Mouse (Mus musculus) intestine, embryonic 15.5 days (tissue): ENCODE results near the gene Arhgef16. TPM values are rescaled to one million over a fixed set of nuclear protein-coding genes. Genes with fewer than 3 reads are reported as not detected.

Source experiments
- ATAC-seq: fragments of 200-750 bp; cut with Nextera tagmentation; 2 replicates; pipeline ENCODE4 v1.8.0; 2017; ENCODE audit warnings: moderate TSS enrichment, moderate library complexity
- H3K27ac ChIP-seq: fragments of 300-500 bp; sonication (generic); 2 replicates; pipeline ENCODE4 v1.5.1; 2015; ENCODE audit warnings: mild to moderate bottlenecking, inconsistent platforms
- H3K27me3 ChIP-seq: fragments of 300-500 bp; sonication (generic); replicated peaks from 2 replicates; pipeline ENCODE4 v1.6.1; 2015; ENCODE audit warnings: inconsistent platforms
- H3K36me3 ChIP-seq: fragments of 300-500 bp; sonication (generic); 2 replicates; pipeline ENCODE4 v1.6.1; 2015; ENCODE audit warnings: inconsistent platforms
- H3K4me1 ChIP-seq: fragments of 300-500 bp; sonication (generic); replicated peaks from 2 replicates; pipeline ENCODE4 v1.6.1; 2015; ENCODE audit warnings: inconsistent platforms
- H3K4me2 ChIP-seq: fragments of 300-500 bp; sonication (generic); replicated peaks from 2 replicates; pipeline ENCODE4 v1.6.1; 2015; ENCODE audit warnings: mild to moderate bottlenecking, inconsistent platforms
- H3K4me3 ChIP-seq: fragments of 300-500 bp; sonication (generic); replicated peaks from 2 replicates; pipeline ENCODE4 v1.5.1; 2015; ENCODE audit warnings: inconsistent platforms
- H3K9ac ChIP-seq: fragments of 300-500 bp; sonication (generic); 2 replicates; pipeline ENCODE4 v1.6.1; 2015; ENCODE audit warnings: inconsistent platforms
- H3K9me3 ChIP-seq: fragments of 300-500 bp; sonication (generic); 2 replicates; pipeline ENCODE4 v1.6.1; 2016; ENCODE audit warnings: inconsistent platforms
- WGBS: fragments of 180-500 bp; shearing (Covaris S2); methylation state at CpG from one replicate; pipeline ENCODE4 v1.1.7; 2015; 5-methylcytosine and 5-hydroxymethylcytosine counted together
- polyA plus RNA-seq: library from polyadenylated mRNA; unstranded; fragments of >200 nt; fragmentation: Nextera tagmentation; extraction: Ambion mirVana; gene quantifications from 2 replicates; pipeline ENCODE4 v1.2.1, GENCODE M21; 2015

Gene Arhgef16
- polyA plus RNA-seq, 1 experiment from 2014 or later = 50.3 TPM

DNA sequence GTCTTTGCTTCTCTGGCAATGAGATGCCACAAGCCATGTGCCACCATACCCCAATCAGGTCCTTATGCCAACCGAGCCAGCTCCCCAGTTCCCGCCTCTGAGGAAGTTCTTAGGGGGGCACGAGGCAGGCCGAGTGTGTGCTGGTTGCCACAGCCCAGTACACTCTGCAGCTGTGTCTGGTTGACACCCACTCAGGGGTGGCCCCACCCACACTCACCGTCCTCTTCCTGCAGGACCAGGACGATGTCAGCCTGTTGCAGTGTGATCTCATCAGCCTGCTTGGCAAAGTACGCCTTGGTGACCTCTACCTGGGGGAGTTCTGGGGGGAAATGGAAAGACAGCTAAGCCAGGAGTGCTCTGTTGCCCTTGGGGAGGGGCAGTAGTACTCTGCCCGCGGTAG is 22.0 kb downstream of the Arhgef16 start:
- Histone ChIP-seq H3K4me1 (no peaks in the 10 kb centered on the region), H3K9me3 (no peaks in the 10 kb centered on the region), H3K27ac (no peak overlapping the region), H3K4me2 (no peak overlapping the region), H3K4me3 (no peak overlapping the region), H3K9ac (no peak overlapping the region), H3K36me3 (peaks cover 10% of the 10 kb centered on the region; the same call in 1 of the 2 replicates), H3K27me3 (no peaks in the 10 kb centered on the region)
- peak; percentile 21; the same call in 1 of the 2 replicates for ATAC-seq
- WGBS = 57% methylated on average over 9 of the region's 9 CpGs

DNA sequence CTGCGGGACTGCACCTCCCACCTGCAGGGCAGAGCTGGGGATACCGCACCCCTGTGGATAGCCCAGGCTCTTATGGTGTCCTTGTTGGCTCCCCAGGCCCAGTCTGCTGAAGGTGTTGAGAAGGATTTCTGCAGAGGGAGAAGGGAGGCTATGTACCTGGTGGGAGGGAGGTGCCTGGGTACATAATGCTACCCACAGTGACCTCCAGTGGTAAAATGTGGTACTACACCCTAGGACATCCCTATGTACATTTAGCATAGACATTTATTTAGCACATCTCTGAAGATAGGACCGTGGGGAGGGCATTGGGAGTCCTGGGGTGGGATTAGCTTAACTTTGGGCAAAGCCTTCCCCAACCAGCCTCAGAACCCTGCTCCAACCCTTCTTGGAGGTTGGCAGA is 28.5 kb downstream of the Arhgef16 start:
- ATAC-seq = 0 out of 2 replicates have a peak, but pooled peaks have one; percentile 19
- H3K4me2 ChIP-seq = no peak overlapping the region
- 0 out of 2 replicates have a peak, but pooled peaks cover 8% of the 10 kb centered on the region for H3K4me1 ChIP-seq
- H3K9me3 ChIP-seq = no peaks in the 10 kb centered on the region
- H3K9ac ChIP-seq = no peak overlapping the region
- H3K27me3 ChIP-seq = no peaks in the 10 kb centered on the region
- H3K27ac ChIP-seq = no peak overlapping the region
- WGBS = 55% methylated on average over 3 of the region's 3 CpGs
- no peak overlapping the region for H3K4me3 ChIP-seq
- H3K36me3 ChIP-seq = peaks cover 2% of the 10 kb centered on the region; the same call in 1 of the 2 replicates

DNA sequence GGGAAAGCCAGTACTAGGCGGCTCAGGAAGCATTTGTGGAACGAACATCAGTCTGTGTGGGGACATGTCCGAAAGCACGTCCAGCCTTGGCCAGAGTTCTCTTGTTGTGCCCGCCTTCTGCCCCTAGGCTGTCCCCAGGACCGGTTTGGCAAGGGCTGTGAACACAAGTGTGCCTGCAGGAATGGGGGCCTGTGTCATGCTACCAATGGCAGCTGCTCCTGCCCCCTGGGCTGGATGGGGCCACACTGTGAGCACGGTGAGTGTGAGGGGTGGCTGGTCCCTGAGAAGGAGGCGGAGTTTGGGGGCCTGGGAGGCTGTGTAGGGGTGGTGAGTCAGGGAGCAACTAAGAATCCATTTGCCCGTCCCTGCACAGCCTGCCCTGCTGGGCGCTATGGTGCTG is 32.0 kb downstream of the Arhgef16 start:
- Histone ChIP-seq H3K27me3 (no peaks in the 10 kb centered on the region), H3K27ac (no peak overlapping the region), H3K4me2 (peak overlapping the region; percentile 17), H3K9ac (no peak overlapping the region), H3K9me3 (no peaks in the 10 kb centered on the region), H3K36me3 (no peaks in the 10 kb centered on the region), H3K4me1 (0 out of 2 replicates have a peak, but pooled peaks cover 8% of the 10 kb centered on the region), H3K4me3 (no peak overlapping the region)
- ATAC-seq = peak; percentile 80
- 48% methylated on average over 10 of the region's 10 CpGs for WGBS

DNA sequence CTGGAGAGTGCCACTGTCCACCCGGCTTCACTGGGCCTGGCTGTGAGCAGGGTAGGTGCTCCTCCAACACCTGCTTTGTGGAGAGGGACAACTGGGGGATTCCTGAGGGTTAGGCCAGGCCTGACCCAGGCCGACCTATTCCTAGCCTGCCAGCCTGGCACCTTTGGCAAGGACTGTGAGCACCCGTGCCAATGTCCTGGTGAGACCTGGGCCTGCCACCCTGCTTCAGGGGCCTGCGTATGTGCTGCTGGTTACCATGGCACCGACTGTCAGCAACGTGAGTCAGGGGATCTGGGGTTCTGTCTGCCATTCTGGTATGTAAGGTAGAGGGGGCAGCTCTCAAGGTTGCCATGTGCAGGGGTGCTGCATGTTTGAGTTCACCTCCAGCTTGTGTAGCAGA is 34.0 kb downstream of the Arhgef16 start:
- H3K27ac ChIP-seq = no peak overlapping the region
- 0 out of 2 replicates have a peak, but pooled peaks cover 8% of the 10 kb centered on the region for H3K4me1 ChIP-seq
- no peaks in the 10 kb centered on the region for H3K27me3 ChIP-seq
- H3K36me3 ChIP-seq = no peaks in the 10 kb centered on the region
- H3K9ac ChIP-seq = no peak overlapping the region
- WGBS = 88% methylated on average over 6 of the region's 6 CpGs
- no peak overlapping the region for H3K4me2 ChIP-seq
- ATAC-seq = no peak
- no peaks in the 10 kb centered on the region for H3K9me3 ChIP-seq
- no peak overlapping the region for H3K4me3 ChIP-seq

DNA sequence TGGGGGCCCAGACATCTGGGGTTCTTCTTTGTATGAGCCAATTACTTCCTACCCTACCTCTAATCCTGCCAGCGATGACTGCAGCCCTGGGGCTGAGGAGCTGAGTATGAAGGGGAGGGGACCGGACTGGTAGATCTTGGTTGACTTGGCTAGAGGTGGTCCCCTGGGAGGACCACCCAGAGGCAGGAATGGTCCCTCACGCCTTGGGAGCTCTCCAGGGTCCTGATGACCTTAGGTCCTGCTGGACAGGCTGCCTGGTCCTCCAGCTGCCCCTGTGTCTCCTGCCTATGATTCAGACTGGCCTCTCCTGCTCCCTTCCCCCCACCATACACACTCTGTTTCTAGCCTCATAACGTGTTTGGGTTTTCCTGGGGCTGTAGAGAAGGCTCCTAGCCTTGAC is 39.4 kb downstream of the Arhgef16 start:
- Histone ChIP-seq H3K36me3 (no peaks in the 10 kb centered on the region), H3K9me3 (no peaks in the 10 kb centered on the region), H3K27ac (no peak overlapping the region), H3K4me3 (no peak overlapping the region), H3K4me1 (no peaks in the 10 kb centered on the region), H3K27me3 (no peaks in the 10 kb centered on the region), H3K9ac (no peak overlapping the region), H3K4me2 (no peak overlapping the region)
- no peak for ATAC-seq
- 42% methylated on average over 4 of the region's 4 CpGs for WGBS

DNA sequence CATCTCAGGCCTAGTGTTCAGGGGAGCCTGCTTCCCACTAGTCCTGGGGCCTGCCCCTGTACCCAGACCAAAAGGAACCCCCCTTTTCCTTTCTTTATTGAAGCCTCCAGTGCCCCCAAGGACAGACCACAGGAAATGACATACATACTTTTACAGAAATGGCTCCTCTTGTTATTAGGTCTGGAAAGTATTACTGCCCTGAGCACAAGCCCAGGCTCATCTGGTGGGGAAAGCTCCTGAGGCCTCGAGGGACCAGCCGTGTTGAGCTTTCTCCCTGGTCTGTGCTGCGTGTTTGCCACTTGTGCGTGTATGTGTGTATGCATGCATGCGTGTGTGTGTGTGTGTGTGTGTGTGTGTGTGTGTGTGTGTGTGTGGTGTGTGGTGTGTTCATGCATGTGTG is 40.7 kb downstream of the Arhgef16 start:
- no peaks in the 10 kb centered on the region for H3K4me1 ChIP-seq
- H3K36me3 ChIP-seq = no peaks in the 10 kb centered on the region
- no peak overlapping the region for H3K4me3 ChIP-seq
- no peak for ATAC-seq
- H3K4me2 ChIP-seq = no peak overlapping the region
- no peak overlapping the region for H3K9ac ChIP-seq
- H3K27me3 ChIP-seq = no peaks in the 10 kb centered on the region
- WGBS = 77% methylated on average over 5 of the region's 5 CpGs
- no peak overlapping the region for H3K27ac ChIP-seq
- H3K9me3 ChIP-seq = no peaks in the 10 kb centered on the region

DNA sequence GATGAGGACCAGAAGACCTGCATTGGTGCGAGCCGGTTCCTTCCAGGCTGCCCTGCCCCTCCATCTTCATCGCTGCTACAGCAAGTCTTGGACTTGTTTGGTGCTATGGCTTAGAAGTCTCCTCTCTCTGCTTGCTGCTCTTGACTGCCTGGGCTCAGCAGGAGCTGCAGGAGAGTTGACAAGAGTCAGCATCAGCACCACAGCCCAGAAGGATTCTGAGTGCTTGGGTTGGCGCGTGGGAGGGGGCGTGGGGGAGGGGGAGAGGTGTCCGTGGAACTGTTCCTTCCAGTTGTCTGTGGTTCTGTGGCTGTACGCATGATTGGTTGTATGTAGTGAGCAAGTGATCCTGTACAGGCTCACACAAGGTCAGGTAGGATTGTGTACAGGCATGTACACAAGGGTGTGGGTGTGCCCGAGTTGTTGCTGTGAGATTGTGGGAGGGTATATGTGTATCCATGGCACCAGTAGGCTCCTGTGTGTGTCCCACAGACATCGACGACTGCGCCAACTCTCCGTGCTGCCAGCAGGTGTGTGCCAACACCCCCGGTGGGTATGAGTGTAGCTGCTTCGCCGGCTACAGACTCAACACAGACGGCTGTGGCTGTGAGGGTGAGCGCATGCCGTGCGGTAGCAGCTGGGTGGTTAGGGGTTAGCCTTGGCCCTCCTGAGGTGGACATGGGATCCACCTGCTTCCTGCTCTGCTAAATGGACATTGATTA is 48.8 kb downstream of the Arhgef16 start:
- no peak for ATAC-seq
- H3K27me3 ChIP-seq = no peaks in the 10 kb centered on the region
- 88% methylated on average over 20 of the region's 20 CpGs for WGBS

DNA sequence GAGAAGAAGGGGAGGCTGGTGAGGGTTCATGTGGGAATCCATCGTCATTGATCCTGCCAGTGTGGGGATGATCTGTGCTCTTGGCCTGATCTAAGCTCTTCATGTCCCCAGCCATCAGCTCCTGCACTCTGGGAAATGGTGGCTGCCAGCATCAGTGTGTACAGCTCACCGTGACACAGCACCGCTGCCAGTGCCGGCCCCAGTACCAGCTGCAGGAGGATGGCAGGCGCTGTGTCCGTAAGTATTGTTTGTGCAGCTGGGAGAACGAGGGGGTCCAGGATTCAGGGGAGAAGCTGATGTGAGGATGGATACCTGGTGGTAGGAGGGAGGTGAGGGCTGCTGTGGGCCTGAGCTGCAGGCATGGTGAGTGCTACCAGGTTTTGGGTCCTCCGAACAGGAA is 52.2 kb downstream of the Arhgef16 start:
- Histone ChIP-seq H3K4me1 (peaks cover 20% of the 10 kb centered on the region; the same call in 1 of the 2 replicates), H3K27me3 (no peaks in the 10 kb centered on the region), H3K9ac (no peak overlapping the region), H3K4me3 (no peak overlapping the region), H3K36me3 (no peaks in the 10 kb centered on the region), H3K27ac (no peak overlapping the region), H3K4me2 (no peak overlapping the region), H3K9me3 (no peaks in the 10 kb centered on the region)
- ATAC-seq = no peak
- WGBS = 73% methylated on average over 8 of the region's 8 CpGs

More for the DNA sequence above, 48.8 kb downstream of the Arhgef16 start:
- no peaks in the 10 kb centered on the region for H3K36me3 ChIP-seq
- no peak overlapping the region for H3K4me3 ChIP-seq
- peaks cover 8% of the 10 kb centered on the region; the same call in 1 of the 2 replicates for H3K4me1 ChIP-seq
- no peak overlapping the region for H3K9ac ChIP-seq
- H3K27ac ChIP-seq = no peak overlapping the region
- no peaks in the 10 kb centered on the region for H3K9me3 ChIP-seq
- H3K4me2 ChIP-seq = no peak overlapping the region

DNA sequence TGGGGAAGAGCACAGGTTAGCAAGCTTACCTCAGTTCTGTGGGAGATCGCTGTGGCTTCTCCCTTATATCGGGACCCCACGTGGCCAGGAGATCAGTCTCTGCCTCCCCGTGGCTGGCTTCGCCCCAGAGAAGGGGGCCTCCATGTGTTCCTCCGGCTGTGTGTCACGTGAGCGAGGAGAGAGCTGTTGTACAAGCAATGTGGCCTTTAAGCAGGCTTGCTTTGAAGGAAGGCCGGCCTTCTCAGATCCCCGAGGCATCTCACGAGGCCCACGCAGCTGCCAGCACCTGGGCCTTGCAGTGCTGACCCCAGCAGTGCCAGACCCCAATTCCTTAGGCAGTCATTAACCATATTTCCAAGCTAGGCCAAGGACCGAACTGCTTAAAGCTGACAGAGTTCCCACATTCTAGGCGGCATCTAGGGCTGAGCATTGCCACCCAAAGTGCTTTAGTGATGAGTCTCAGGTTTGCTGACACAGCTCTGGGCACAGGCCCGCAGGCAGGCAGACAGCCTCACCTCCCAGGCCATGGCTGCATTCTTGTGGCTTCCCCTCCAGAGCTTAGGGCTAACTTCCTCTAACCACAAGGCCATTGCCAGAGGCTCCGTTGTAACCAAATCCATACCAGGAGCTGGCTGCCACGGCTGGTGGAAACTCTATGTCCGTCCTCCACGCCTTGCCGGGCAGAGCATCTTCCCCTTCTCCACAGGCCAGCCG is 53.2 kb downstream of the Arhgef16 start:
- no peak overlapping the region for H3K9ac ChIP-seq
- no peak for ATAC-seq
- H3K27me3 ChIP-seq = no peaks in the 10 kb centered on the region
- WGBS = 66% methylated on average over 21 of the region's 21 CpGs
- no peak overlapping the region for H3K4me2 ChIP-seq
- H3K27ac ChIP-seq = no peak overlapping the region
- peaks cover 20% of the 10 kb centered on the region; the same call in 1 of the 2 replicates for H3K4me1 ChIP-seq
- no peaks in the 10 kb centered on the region for H3K9me3 ChIP-seq
- no peak overlapping the region for H3K4me3 ChIP-seq
- no peaks in the 10 kb centered on the region for H3K36me3 ChIP-seq

DNA sequence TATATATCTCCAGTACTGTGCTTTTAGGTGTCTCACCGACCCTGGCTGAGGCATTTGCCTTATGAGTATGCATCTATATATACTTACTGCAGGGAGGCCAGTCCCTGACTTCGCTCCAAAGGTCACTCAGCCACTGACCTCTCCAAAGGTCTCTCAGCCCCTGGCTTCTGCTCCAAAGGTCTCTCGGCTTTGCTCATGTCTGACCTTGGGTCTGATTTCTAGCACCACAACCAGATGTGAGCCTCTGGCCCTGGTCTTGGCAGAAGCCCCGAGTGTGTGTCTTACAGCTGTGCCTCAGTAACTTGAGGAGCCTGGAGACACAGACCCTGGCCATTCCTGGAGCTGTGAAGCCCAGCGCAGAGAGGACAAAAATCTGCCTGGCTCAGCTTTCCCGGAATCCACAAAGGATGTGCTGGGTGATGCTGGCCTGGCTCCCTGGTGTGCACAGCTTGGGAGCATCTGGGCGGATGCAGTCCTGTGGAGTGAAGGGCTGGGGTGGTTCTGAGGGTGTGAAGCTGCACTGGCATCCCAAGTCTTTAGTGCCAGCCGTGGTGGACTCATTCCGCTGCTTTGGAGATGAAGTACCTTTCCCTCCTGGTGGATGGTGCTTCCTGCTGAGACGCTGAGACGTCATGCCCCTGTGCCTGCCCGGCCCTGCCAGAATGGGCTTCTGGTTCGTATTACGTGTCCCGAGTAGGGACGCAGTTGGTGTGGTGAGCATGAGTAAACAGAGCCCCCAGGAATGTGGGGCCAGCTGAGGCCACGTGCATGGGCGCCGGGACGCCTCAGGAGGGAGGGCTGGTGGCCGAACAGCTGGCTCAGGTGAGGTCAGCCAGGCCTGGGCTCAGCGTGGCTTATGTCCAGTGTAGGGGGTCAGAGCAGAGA is 54.0 kb downstream of the Arhgef16 start:
- Histone ChIP-seq H3K4me2 (peak overlapping the region; percentile 74; the same call in 1 of the 2 replicates), H3K27ac (no peak overlapping the region), H3K36me3 (no peaks in the 10 kb centered on the region), H3K4me1 (peaks cover 20% of the 10 kb centered on the region; the same call in 1 of the 2 replicates), H3K27me3 (no peaks in the 10 kb centered on the region), H3K9ac (no peak overlapping the region), H3K9me3 (no peaks in the 10 kb centered on the region), H3K4me3 (no peak overlapping the region)
- peak; percentile 17; the same call in 1 of the 2 replicates for ATAC-seq
- 38% methylated on average over 22 of the region's 22 CpGs for WGBS

DNA sequence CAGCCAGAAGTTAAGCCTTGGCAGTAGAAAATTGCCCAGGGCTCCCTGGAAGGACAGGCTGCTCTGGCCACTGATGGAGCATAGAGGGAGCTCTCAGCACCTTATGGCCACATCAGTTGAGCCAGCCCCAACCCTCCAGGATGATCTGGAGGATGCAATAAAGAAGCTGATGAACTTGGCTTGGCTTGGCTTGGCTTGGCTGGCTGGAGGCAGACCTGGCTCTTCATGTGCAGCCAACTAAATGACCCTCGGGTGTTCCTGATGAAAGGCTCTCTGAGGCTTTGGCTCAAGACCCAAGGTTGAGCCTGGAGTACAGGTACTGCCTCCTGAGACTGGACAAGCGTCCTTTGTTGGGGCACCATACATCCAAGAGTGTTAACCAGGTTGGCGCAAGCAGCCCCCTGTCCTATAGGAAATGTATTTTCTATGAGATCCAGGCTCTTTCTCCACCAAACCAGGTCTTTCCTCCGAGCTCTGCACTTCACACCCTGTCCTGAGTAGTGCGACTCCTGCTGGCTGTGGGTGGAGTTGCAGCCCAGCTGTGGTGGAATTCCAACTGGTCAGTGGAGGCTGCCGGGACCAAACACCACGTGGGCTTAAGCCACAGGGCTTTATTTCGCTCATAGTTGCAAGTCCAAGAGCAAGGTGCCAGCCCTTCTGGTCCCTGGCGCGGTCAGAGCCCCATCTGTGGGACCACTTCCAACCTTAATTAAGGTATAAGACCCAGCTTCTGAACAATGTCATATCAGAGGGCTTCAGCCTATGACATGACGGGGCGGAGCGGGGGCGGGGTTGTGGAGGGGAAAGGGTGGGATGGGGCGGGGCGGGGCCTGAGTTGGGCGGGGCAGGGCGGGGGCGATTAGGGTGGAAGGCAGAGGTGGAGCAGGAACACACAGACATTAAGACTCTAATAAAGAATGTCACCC is 55.1 kb downstream of the Arhgef16 start:
- Histone ChIP-seq H3K9me3 (no peaks in the 10 kb centered on the region), H3K4me2 (peak overlapping the region; percentile 74), H3K36me3 (no peaks in the 10 kb centered on the region), H3K4me3 (peak overlapping the region; percentile 36), H3K9ac (no peak overlapping the region), H3K27ac (no peak overlapping the region), H3K27me3 (no peaks in the 10 kb centered on the region), H3K4me1 (peaks cover 20% of the 10 kb centered on the region; the same call in 1 of the 2 replicates)
- 10% methylated on average over 19 of the region's 19 CpGs for WGBS
- peak; percentile 84 for ATAC-seq
